Mouse (Mus musculus): ENCODE data around the gene Rnf187. TPM values are rescaled to one million over a fixed set of nuclear protein-coding genes. Genes with fewer than 3 reads are reported as not detected.

Rnf187 gene
- polyA plus RNA-seq, 1 experiment from 2014 or later, result 176 TPM

DNA sequence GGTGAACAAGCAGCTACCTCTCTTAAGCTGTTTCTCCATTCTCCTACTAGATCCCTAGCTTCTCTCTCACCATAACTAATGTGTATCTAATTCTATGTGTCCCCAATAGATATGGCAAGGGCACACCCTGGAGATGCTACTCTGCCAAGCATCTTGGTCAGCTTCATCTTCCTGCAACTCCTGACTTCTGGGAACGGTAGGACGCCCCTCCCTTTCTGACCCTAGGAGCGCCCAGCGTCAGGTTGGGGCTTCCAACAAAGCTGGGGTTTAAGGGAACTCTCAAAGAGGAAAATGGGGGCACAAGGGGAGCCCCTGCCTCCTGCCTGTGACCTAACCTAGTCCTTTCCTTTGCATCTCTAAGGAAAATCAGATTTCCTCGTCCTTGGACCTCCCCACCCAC lies 20.0 kb downstream of the Rnf187 start:
- WGBS, result 63% methylated on average over 5 of the region's 5 CpGs
- ATAC-seq (replicated peaks; ENCODE audit: extremely low read depth, insufficient read depth, low FRiP score), result no peak

DNA sequence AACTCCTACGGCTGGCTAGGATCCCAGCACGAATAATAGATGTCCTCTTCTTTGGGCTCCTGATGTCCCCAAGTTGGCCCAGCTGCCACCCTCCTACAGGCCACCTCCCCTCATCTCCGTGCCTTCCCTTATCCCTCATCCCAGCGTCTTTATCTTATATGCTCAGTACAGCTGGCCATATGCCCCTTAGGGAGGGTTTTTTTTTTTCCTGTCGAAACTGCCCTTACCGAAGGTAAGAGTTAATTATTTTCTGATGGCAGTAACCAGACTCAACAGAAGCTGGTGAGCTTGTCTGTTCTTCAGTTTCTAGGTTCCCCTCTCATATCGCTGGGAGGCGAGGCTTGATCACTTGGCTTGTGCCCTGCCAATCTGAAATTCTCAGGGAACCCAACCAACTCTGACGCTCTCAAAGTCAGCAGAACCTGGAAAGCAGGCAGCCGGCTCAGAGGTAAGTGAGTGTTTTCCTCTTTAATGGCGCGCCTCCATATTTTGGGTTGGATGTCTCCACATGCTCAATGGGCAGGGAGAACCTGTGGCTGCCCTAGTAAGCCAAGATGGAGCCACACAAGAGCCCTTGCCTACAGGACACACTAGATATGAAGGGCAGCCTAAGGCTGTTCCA lies 20.9 kb downstream of the Rnf187 start, which contains the start of gene Btnl10:
Btnl10 (plus strand) TSS at position 164 of the 622 bp plus-strand sequence.
- Histone ChIP-seq H3K4me2 (ENCODE audit: low read depth, low read length) (no peak within 1 kb of the TSS), H3K4me1 (ENCODE audit: control insufficient read depth, insufficient read depth, low read length) (peaks cover 6% of the 10 kb centered on the region; the same call in 1 of the 2 replicates), H3K4me3 (ENCODE audit: low read length) (no peak within 1 kb of the TSS), H3K27me3 (ENCODE audit: control insufficient read depth, insufficient read depth, low read length) (no peaks in the 10 kb centered on the region), H3K9ac (ENCODE audit: low read length) (no peak within 1 kb of the TSS), H3K9me3 (replicated peaks; ENCODE audit: control insufficient read depth, low read length) (no peaks in the 10 kb centered on the region), H3K36me3 (ENCODE audit: control insufficient read depth, insufficient read depth) (no peaks in the 10 kb centered on the region), H3K27ac (ENCODE audit: low read length) (no peak within 1 kb of the TSS)
- no peak for ATAC-seq (replicated peaks; ENCODE audit: extremely low read depth, insufficient read depth, low FRiP score)
- WGBS, result 84% methylated on average over 12 of the region's 12 CpGs

More for the DNA sequence above, 20.0 kb downstream of the Rnf187 start:
- no peak overlapping the region for H3K27ac ChIP-seq (ENCODE audit: low read length)
- H3K4me3 ChIP-seq (ENCODE audit: low read length), result no peak overlapping the region
- no peaks in the 10 kb centered on the region for H3K9me3 ChIP-seq (replicated peaks; ENCODE audit: control insufficient read depth, low read length)
- H3K36me3 ChIP-seq (ENCODE audit: control insufficient read depth, insufficient read depth), result no peaks in the 10 kb centered on the region
- H3K27me3 ChIP-seq (ENCODE audit: control insufficient read depth, insufficient read depth, low read length), result no peaks in the 10 kb centered on the region
- peaks cover 6% of the 10 kb centered on the region; the same call in 1 of the 2 replicates for H3K4me1 ChIP-seq (ENCODE audit: control insufficient read depth, insufficient read depth, low read length)
- no peak overlapping the region for H3K4me2 ChIP-seq (ENCODE audit: low read depth, low read length)
- H3K9ac ChIP-seq (ENCODE audit: low read length), result no peak overlapping the region

DNA sequence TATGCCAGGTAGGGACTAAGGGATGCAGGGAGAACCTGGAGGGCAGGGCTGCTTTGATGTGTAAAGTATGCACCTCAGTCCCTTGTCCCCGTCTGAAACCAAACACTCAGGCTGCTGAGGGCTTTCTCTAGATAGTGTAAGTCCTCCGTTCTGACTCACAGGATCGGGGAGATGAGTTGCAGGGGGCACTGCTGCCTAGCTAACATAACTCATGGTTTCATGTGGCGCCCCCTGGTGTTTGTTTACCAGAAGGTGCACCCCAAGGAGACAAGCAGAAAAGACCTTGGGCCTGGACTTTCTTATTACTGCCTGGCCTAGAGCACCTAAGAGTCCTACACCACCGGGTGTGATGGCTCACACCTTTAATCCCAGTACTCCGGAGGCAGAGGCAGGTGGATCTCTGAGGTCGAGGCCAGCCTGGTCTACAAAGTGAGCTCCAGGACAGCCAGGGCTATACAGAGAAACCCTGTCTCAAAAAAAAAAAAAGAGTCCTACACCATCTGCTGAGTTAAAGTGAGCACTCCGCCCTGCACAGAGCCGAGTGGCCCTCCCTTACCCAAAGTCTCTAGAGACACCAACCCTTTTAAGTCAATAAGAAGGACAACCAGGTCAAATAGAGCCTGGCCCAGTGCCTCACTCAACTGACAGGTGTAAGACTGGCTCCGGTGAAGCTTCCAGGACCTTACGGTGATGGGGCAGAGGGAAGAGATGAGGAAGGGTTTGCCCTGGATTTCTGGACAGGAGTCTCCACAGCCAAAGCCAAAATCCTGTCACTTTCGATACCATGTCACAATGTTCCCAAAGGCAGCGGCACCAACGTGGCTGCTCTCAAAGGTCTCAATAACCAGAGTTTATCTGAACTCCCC lies 21.6 kb downstream of the Rnf187 start:
- H3K9me3 ChIP-seq (replicated peaks; ENCODE audit: control insufficient read depth, low read length), result no peaks in the 10 kb centered on the region
- H3K4me1 ChIP-seq (ENCODE audit: control insufficient read depth, insufficient read depth, low read length), result peaks cover 6% of the 10 kb centered on the region; the same call in 1 of the 2 replicates
- no peak for ATAC-seq (replicated peaks; ENCODE audit: extremely low read depth, insufficient read depth, low FRiP score)
- WGBS, result 50% methylated on average over 14 of the region's 14 CpGs
- H3K4me2 ChIP-seq (ENCODE audit: low read depth, low read length), result no peak overlapping the region
- no peak overlapping the region for H3K9ac ChIP-seq (ENCODE audit: low read length)
- H3K36me3 ChIP-seq (ENCODE audit: control insufficient read depth, insufficient read depth), result no peaks in the 10 kb centered on the region
- no peaks in the 10 kb centered on the region for H3K27me3 ChIP-seq (ENCODE audit: control insufficient read depth, insufficient read depth, low read length)
- no peak overlapping the region for H3K27ac ChIP-seq (ENCODE audit: low read length)
- H3K4me3 ChIP-seq (ENCODE audit: low read length), result no peak overlapping the region

DNA sequence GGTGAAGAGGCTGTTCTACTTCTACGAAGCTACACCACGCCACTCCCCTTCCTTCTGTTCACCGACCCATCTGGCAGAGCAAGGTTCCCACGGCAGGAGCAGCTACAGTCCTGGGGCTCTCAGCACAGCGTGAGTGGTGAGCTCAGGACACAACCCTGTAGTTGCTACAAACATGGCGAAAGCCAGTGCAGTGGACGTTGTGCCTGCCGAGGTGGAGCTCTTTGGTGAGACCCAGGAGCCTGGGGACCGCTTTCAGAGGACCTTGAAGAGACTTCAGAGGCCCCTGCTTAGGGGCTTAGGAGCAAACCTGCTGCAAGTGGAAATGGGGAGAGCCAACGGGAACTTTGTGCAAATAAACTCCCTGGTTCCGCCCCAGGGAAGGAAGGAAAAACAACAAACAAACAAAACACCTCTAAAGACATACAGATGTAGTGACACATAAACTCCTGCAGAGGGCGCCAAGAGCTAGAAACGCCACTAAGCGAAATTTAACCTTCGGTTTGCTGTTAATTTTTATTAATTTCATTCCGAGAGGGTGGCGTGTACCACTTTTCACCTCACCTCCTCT lies 24.2 kb downstream of the Rnf187 start:
- Histone ChIP-seq H3K4me2 (ENCODE audit: low read depth, low read length) (peak overlapping the region; percentile 68), H3K27me3 (ENCODE audit: control insufficient read depth, insufficient read depth, low read length) (no peaks in the 10 kb centered on the region), H3K36me3 (ENCODE audit: control insufficient read depth, insufficient read depth) (no peaks in the 10 kb centered on the region), H3K9ac (ENCODE audit: low read length) (peak overlapping the region; percentile 69), H3K9me3 (replicated peaks; ENCODE audit: control insufficient read depth, low read length) (no peaks in the 10 kb centered on the region), H3K4me3 (ENCODE audit: low read length) (peak overlapping the region; percentile 51), H3K4me1 (ENCODE audit: control insufficient read depth, insufficient read depth, low read length) (peaks cover 6% of the 10 kb centered on the region; the same call in 1 of the 2 replicates), H3K27ac (ENCODE audit: low read length) (no peak overlapping the region)
- 13% methylated on average over 17 of the region's 17 CpGs for WGBS
- peak; percentile 47; the same call in 1 of the 2 replicates for ATAC-seq (replicated peaks; ENCODE audit: extremely low read depth, insufficient read depth, low FRiP score)

DNA sequence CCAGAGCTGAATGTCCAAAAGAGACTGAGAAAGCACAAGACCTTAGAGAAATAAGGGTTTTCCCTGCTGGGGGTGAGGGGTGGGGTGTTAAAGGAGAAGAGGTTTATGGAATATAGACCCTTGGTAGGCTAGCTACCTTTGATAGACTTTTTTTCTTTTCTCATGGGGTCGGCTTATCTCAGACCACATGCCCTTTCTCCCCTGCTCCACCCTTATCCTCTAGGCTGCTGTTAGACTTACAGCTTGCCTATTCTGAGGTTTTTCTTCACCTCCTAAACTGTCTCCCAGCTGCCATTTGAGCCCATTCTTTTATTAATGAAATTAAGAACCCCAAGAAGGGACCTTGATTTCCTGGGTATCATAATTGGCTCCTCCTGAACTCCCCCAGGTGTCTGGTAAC lies 24.9 kb downstream of the Rnf187 start:
- Histone ChIP-seq H3K4me1 (ENCODE audit: control insufficient read depth, insufficient read depth, low read length) (peaks cover 6% of the 10 kb centered on the region; the same call in 1 of the 2 replicates), H3K9me3 (replicated peaks; ENCODE audit: control insufficient read depth, low read length) (no peaks in the 10 kb centered on the region), H3K27ac (ENCODE audit: low read length) (no peak overlapping the region), H3K36me3 (ENCODE audit: control insufficient read depth, insufficient read depth) (no peaks in the 10 kb centered on the region), H3K9ac (ENCODE audit: low read length) (no peak overlapping the region), H3K4me3 (ENCODE audit: low read length) (no peak overlapping the region), H3K4me2 (ENCODE audit: low read depth, low read length) (no peak overlapping the region), H3K27me3 (ENCODE audit: control insufficient read depth, insufficient read depth, low read length) (no peaks in the 10 kb centered on the region)
- ATAC-seq (replicated peaks; ENCODE audit: extremely low read depth, insufficient read depth, low FRiP score), result no peak
- WGBS, result 54% methylated on average over 1 of the region's 1 CpGs

DNA sequence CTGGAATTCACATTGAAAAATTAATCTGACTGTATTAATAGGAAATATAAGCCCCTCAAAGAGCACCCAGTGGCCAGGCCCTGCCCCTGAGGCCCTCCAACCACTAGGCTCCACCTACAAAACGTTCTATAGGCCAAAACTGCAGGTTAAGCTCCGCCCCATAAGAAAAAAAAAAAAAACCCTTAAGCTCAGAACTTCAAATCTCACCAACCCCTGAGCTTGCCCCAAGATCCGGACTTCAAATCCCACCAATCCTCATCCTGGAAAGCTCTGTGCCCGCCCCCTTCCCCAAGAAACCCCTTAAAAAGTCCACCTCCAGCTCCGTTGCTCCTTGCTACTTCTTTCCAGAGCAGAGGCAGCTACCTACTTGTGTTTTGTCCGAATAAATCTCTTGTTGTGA lies 33.9 kb downstream of the Rnf187 start:
- ATAC-seq (replicated peaks; ENCODE audit: extremely low read depth, insufficient read depth, low FRiP score), result no peak
- Histone ChIP-seq H3K4me1 (ENCODE audit: control insufficient read depth, insufficient read depth, low read length) (peaks cover 8% of the 10 kb centered on the region), H3K4me2 (ENCODE audit: low read depth, low read length) (0 out of 2 replicates have a peak overlapping the region, but pooled peaks have one; percentile 95), H3K27me3 (ENCODE audit: control insufficient read depth, insufficient read depth, low read length) (no peaks in the 10 kb centered on the region), H3K36me3 (ENCODE audit: control insufficient read depth, insufficient read depth) (peaks cover 13% of the 10 kb centered on the region), H3K27ac (ENCODE audit: low read length) (no peak overlapping the region), H3K4me3 (ENCODE audit: low read length) (no peak overlapping the region), H3K9ac (ENCODE audit: low read length) (no peak overlapping the region), H3K9me3 (replicated peaks; ENCODE audit: control insufficient read depth, low read length) (no peaks in the 10 kb centered on the region)
- 50% methylated on average over 5 of the region's 6 CpGs for WGBS

DNA sequence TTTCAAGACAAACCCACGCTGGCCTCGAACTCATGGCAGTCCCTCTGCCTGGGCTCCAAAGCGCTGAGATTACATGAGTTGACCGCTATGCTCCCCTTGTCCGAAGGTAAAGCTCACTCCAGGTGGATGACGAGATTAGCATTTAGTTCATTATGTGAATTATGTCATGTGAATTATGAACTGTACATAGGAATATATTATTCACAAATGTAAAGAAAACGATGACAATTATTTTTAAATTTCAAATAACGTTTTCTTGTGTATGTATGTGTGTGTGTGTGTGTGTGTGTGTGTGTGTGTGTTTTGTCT lies 34.4 kb downstream of the Rnf187 start:
- Histone ChIP-seq H3K27ac (ENCODE audit: low read length) (peak overlapping the region; percentile 63; the same call in 1 of the 2 replicates), H3K9ac (ENCODE audit: low read length) (peak overlapping the region; percentile 90), H3K27me3 (ENCODE audit: control insufficient read depth, insufficient read depth, low read length) (no peaks in the 10 kb centered on the region), H3K9me3 (replicated peaks; ENCODE audit: control insufficient read depth, low read length) (no peaks in the 10 kb centered on the region), H3K4me3 (ENCODE audit: low read length) (peak overlapping the region; percentile 87), H3K4me2 (ENCODE audit: low read depth, low read length) (peak overlapping the region; percentile 95), H3K4me1 (ENCODE audit: control insufficient read depth, insufficient read depth, low read length) (peaks cover 8% of the 10 kb centered on the region), H3K36me3 (ENCODE audit: control insufficient read depth, insufficient read depth) (peaks cover 14% of the 10 kb centered on the region)
- whole genome bisulfite sequencing, result 4% methylated on average over 8 of the region's 8 CpGs
- ATAC-seq (replicated peaks; ENCODE audit: extremely low read depth, insufficient read depth, low FRiP score), result peak; percentile 15; the same call in 1 of the 2 replicates

DNA sequence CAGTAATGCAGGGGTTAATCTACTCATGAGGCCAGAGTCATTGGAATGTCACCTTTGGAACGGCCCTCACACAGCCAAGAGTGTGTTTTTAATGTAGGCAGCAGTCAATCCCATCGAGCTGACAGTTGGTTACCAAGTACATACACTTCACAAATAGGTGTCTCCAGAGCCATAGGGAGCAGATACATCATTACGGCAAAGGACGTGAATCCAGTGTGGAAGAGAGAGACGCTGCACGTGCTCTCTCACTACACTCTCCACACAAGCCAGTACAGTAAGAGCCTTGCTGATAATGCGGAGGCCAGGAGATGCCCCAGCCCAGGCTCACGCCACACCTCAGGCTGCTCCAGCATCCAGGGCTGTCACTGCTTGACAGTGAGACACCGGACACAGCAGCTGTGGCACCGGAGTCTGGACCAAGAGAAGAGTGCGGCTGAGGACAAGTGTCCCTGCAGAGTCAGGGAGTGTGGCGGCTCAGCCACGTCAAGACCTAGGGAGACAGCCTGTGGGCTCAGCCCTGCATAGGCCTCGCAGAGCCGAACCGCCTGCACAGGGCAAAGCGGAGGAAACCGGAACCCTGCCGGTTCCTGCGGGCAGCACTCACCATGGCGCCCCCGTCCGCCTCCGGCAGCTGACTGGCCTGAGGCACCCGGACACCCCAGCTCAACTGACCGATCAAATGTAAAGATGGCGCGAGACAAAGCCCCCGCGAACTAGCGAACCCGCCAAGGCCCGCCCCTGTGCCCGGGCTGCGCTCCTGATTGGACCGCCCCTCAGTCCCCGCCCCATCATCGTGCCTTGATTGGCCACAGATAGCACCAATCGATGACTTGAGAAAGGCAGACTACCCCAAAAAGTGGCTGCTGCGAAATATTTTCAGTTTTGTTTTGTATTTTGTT lies 35.0 kb downstream of the Rnf187 start, which contains the start of gene Zfp39:
Zfp39 (minus strand) TSS at position 715 of the 899 bp plus-strand sequence.
- H3K27me3 ChIP-seq (ENCODE audit: control insufficient read depth, insufficient read depth, low read length), result no peaks in the 10 kb centered on the region
- no peaks in the 10 kb centered on the region for H3K9me3 ChIP-seq (replicated peaks; ENCODE audit: control insufficient read depth, low read length)
- H3K27ac ChIP-seq (ENCODE audit: low read length), result peak within 1 kb of the TSS; percentile 94
- peaks cover 8% of the 10 kb centered on the region for H3K4me1 ChIP-seq (ENCODE audit: control insufficient read depth, insufficient read depth, low read length)
- under 1% methylated on average over 38 of the region's 40 CpGs for WGBS
- peak; percentile 98 for ATAC-seq (replicated peaks; ENCODE audit: extremely low read depth, insufficient read depth, low FRiP score)
- H3K9ac ChIP-seq (ENCODE audit: low read length), result peak within 1 kb of the TSS; percentile 90
- H3K4me3 ChIP-seq (ENCODE audit: low read length), result peak within 1 kb of the TSS; percentile 87
- H3K4me2 ChIP-seq (ENCODE audit: low read depth, low read length), result peak within 1 kb of the TSS; percentile 95
- H3K36me3 ChIP-seq (ENCODE audit: control insufficient read depth, insufficient read depth), result peaks cover 15% of the 10 kb centered on the region

Measured in heart, embryonic 16.5 days (tissue).